Mouse (Mus musculus): ENCODE measurements around the gene Sema4a.
A peak's percentile ranks its signal among the peaks of the same experiment; 100 is the strongest.

Sema4a gene

DNA sequence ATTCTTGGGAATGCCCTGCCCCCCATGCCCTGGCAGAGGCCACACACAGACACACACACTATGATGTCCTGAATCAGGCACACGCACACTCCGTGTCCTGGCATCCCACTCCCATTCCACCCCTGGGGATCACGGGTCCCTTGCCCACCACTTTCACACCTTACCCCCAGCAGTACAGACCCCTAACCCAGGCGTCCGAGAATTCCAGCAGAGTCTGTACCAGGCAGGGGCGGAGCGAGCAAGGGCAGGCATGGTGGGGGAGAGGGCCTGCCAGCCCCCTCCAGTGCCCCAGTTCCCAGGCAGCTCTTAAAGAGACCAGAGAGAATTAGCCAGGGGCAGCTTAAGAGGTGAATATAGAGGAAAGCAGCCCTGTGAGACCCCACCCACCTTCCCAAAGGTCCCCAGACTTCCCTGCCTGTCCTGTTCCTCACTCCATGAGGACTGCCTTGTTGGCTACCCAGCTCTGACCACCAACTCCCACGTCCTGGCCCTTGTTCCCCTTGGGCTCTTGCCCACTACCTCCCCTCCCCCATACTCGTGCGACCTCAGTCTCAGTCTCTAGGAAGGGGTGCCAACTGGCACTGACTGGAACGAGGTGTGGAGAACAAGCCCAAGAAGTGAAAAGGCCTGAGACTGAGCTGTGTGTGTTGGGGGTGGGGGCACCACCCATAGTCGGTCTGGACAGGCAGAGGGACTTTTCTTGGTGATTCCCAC lies at the start of gene Sema4a:
Sema4a (minus strand) TSS at position 200 of the 714 bp plus-strand sequence.
- no peak for DNase-seq (ENCODE audit: inconsistent age in 2 of 2, low spot score in 1 of 2)

DNA sequence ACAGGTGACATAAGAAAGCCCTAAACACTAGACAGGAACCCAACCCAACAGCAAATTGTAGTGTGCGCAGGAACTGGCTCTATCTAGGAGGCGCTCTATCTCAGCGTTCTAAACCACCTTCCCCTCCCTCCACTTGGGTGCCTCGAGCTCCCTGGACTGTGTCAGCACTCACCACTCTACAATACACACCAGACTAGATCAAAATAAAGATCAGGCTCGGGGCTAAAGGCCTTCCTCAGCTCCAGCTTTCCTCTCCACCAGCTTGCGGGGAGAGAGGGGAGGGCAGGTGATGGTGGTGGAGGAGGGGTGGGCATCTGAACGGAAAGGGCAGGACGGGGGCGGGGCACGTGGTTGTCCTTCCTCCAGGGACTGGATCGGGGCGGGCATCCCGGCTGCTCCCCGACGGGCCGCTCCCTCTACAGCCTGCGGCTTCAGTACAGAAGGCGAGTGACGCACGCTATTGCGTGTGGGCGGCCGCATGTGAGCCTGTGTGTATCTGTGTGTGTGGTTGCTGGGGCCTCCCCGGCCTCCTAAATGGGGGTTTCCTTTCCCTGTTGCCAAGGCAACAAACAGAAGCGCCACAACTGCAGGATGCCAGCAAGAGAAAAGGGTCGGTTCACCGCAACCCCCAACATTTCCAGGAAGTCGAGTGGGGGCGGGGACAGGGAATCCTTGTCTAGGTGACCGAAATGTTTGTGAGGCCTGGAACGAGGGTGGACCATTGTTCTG lies 48.9 kb upstream of the Sema4a start, which contains the start of gene Lmna:
Lmna (minus strand) TSS at position 265 of the 729 bp plus-strand sequence.
- peak; percentile 98 to 99 for DNase-seq (ENCODE audit: inconsistent age in 2 of 2, low spot score in 1 of 2)

DNA sequence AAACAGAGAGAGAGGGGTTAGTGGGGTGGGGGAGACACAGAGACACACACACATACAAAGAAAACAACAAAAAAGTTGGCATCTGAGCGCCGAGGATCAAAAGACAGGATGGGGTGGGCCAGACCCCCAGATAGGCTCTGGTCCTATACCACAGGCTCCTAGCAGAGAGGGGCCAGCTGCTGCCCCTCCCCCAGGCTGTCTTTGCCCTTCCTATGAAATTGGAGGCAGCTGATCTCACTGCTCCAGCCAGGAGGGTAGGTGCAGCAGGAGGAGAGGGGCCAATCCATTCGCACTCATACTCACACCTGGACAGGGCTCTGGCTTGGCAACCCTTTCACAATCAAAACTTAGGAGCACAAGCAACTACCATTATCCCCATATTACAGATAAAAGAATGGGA lies 48.3 kb upstream of the Sema4a start:
- no peak for DNase-seq (ENCODE audit: inconsistent age in 2 of 2, low spot score in 1 of 2)

DNA sequence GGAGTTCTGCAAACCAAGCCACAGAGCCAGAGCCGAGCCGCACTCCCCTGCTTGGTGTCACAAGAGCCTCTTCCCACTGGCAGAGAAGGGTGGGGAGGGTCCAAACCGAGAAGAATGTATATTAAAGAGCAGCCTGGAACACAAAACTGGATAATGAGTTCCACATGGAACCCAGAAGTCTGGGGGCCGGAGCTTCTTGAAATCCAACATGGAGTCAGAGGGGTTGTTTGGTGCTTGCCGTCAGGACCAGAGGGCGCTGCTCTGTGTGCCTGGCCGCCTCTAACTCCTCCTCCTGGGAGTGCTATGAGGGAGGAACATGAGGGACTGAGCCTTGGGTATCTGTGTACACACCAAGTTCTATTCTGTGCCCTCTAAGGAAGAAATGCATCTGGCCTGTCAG lies 44.8 kb upstream of the Sema4a start:
- no peak for DNase-seq (ENCODE audit: inconsistent age in 2 of 2, low spot score in 1 of 2)

DNA sequence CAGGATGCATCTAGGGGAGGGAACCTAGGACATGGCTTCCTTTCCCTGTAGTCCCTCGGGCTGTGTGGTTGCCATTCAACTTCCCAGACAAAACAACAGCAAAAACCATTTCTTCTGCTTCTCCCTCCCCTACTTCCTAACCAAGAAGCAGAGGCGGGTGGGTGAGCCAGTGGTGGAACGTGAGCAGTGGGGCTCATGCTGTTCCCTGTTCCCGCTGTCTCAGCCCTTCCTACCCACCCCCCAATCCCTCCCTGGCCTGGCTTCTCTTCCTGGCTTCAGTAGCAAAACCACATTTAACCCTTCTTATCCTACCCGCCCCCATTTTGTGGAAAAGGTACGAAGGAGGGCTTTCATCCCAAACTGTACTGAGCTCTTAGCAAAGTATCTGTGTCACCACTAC lies 44.1 kb upstream of the Sema4a start:
- no peak for DNase-seq (ENCODE audit: inconsistent age in 2 of 2, low spot score in 1 of 2)

DNA sequence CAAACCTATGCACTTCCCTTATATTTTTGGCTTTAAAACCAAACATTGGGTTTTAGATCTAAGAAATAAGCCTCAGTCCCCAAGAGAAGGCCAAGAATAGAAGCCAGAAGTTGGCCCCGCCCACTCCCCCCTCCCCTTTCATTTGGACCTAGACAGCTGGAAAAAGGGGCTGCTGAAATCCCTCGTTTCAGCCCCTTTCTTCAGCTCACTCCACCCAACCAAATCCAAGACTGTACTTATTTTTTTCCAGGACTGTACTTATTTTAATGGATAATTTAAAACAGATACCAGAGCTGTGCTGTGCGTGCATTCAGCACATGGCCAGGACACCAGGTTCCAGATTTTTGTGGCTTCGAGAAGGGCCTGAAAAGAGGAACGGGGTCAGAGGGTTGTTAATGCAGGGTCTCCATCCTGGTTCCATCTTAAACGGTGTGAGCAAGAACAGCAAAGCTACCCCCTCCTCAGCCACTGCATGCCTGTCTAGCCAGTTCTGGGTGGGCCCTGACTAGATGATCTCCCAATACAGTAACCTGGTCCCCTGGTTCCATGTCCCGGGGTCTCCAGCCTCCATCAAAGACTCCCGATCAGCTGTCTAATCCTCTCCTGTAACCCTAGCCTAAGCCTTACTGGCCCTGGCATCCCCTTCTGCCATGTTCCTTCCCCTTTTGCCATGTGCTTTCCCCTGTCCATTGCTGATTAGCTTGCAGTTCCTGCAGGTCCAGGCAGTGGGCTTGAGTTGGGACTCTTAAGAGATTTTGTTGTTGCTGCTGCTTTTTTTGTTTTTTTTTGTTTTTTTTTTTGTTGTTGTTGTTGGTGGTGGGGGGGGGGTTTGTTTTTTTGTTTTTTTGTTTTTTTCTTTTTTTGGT lies 43.1 kb upstream of the Sema4a start:
- DNase-seq (ENCODE audit: inconsistent age in 2 of 2, low spot score in 1 of 2) = peak in 1 of 2 experiments; percentile 54

DNA sequence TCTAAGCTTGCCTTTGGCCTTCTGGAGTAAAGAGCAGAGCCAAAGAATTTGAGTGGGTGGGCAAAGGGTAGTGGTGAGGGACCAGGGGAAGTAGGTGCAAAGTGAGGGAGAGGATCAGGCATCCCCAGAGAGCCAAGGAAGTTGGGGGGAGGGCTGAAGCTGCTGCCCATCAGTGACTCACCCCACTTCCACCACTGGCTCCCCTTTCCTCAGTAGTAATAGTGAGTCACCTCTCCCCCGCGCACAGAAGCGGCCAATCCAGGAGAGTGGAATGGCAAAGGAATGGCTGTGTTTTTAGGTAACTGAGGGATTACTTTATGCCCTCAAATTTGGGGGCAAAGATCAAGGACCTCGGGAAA lies 42.5 kb upstream of the Sema4a start:
- DNase-seq (ENCODE audit: inconsistent age in 2 of 2, low spot score in 1 of 2) = peak in 1 of 2 experiments; percentile 91

DNA sequence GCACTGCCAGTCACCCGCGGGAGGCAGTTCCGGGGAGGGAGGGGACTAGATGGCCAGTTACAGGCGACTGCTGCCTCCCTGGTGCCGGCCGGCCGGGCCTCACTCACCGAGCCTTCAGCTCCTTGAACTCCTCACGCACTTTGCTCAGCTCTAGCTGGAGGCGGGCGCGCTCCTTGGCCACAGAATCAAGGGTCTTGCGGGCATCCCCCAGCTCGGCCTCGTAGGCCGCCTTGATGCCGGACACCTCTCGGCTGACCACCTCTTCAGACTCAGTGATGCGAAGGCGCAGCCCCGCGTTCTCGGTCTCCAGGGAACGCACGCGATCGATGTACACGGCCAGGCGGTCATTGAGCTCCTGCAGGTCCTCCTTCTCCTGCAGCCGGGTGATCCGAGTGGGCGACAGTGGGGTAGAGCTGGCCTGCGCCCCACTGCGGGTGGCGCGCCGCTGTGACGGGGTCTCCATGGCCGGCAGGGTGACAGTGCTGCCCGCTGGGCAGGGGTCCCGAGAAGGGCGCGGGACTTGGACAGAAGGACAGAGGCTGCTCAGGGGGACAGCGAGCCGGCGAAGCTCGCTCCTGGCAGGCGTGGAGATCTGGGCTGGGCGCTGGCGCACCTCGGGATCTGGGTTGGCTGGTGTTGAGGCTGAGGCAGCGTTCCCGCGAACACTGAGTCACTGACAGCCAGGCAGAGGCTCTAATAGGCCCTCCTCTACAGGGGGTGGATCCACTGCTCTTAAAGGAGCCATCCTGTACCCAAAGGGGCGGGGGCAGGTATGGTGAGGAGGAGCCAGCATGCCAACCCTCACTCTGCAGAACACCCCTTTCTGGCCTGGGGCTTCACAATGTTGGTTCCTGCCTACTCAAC lies 41.9 kb upstream of the Sema4a start:
- peak; percentile 96 to 98 for DNase-seq (ENCODE audit: inconsistent age in 2 of 2, low spot score in 1 of 2)

DNA sequence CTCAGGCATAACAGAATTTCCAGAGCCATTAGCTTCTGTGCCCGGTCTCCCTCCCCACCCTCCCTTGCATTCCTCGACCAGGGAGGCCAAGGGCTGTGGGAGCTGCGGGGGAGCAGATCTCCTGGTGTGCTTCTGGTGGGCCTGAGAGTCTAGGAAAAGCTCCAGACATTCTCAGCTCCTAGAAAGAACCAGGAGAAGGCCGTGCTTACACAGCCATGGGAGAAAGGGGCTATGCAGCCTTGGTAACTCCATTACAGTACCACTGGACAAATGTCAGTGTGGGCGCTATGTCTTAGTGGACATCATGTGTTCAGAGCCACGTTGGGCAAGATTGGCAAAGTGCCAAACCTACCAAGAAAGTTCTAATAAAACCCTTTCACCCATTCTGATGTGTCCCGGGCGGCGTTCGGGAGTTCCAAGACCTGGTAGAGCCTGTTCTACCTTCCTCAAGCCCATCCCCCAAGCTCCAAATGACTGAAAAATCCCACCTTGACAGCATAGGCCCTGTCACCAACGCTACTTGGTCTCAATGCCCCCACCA lies 41.1 kb upstream of the Sema4a start:
- peak in 1 of 2 experiments; percentile 83 for DNase-seq (ENCODE audit: inconsistent age in 2 of 2, low spot score in 1 of 2)

DNA sequence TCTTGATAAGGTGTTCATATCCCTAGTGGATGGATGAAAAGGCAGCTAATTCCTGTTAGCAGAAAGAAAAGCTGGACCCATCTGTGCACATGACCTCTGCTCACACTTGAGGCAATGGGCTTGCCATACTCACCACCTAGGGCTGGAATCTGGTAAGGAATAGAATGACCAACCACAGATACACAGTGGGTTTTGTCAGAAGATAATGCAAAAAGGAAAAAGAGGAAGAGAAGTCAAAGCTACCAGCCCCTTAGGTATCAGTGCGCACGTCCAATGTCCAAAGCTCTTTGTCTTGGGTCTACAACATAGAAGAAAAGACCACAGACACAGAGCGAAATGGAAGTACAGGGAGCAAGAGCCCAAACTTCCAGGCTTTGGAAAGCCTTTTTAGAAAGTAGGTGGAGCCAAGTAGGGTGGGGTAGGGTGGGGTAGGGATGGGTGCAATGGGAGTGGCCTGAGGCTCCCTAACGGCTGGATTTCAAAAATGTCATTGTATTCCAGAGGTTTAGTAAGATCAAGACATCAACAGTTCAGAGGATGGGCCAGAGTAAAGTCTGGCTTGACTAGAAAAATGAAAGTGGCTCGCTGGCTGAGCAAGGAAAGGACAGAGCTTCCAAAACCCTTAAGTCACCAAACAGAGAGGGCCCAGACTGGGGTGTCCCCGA lies 40.5 kb upstream of the Sema4a start:
- peak in 1 of 2 experiments; percentile 55 for DNase-seq (ENCODE audit: inconsistent age in 2 of 2, low spot score in 1 of 2)

DNA sequence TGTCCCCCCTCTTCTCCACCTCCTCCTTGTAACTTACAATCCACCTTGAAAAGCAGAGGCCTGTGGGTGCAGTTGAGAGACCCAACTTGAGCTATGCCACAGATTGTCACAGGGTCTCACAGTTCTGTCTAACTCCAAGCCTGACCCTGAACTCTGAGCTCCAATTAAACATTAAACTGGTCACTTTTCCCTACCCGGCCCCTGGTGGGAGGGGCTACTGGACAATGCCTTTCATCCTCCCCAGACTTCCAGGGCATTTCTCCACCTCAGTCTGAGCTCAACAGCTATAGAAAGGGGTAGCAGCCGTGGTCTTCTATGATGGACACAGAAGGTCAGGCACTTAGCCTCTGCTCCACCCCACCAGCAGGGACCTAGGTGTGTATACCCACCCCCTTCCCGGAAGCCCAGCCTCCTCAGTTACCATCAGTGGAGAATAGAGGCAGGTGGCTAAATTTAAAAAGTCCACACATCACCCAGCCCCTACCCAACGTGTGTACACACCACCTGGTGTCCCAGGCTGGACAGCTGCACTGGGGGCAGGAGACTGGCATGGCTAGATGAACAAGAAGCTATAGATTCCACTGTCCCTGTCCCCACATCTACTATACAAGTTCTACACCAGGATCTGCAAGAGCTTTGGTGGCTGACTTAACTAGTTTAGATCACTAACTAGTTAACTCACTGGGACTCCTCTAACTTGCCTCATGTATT lies 39.8 kb upstream of the Sema4a start:
- no peak for DNase-seq (ENCODE audit: inconsistent age in 2 of 2, low spot score in 1 of 2)

DNA sequence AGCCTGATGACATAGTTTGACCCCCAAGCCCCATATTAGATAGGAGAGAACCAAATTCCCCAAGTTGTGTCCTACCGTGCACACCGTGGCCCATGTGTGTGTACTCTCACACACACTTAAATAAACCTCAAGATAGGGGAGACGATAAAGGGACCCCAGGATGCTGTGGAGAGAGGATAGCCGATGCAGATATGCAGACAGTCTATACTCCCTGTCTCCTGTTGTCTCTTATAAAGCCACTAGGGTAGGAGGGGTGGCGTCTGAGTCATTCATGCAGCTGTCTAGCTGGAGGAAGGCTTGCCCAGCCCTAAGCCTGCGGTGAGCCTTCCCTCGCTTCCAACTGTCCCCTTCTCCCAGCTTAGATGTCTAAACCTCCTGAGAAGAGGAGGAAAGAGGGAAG lies 39.1 kb upstream of the Sema4a start:
- DNase-seq (ENCODE audit: inconsistent age in 2 of 2, low spot score in 1 of 2) = no peak

DNA sequence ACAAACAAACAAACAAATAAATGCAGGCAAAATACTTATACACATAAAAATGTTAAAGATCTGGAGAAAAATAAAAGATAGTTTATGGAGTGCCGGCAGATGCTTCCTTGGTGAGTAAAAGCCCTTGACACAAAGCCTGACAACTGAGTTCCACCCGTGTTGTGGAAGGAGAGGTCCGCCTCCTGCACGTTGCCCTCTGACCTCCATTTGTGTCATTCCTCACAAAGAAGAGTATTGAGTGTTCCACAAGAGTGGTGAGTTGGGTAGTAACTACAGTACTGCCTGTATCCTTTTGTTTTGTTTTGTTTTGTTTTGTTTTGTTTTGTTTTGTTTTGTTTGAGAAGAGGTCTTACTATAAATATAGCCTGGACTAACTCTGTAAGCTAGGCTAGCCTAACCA lies 38.6 kb upstream of the Sema4a start:
- no peak for DNase-seq (ENCODE audit: inconsistent age in 2 of 2, low spot score in 1 of 2)

DNA sequence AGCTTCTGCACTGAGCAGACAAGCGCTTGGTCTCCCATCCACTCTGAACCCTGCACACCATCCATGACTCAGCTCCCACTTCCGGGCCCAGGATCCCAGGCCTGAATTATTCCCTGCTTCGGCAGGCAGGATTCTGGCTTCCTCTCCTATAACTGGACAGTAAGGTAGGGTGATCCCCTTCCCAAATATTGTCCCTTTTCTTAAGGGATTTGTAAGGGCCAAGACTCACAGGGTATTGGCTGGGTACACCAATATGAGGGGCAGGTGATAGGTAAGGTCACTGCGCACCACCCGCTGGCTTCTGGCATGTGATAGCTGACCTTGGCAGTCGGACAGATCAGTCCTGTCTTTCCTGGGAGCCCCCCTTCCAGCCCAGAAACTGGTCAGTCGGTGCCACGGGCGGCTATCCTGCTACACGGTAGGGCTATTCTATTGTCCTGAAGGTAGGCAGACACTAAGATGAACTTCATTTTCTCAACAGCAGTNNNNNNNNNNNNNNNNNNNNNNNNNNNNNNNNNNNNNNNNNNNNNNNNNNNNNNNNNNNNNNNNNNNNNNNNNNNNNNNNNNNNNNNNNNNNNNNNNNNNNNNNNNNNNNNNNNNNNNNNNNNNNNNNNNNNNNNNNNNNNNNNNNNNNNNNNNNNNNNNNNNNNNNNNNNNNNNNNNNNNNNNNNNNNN lies 34.9 kb upstream of the Sema4a start:
- peak; percentile 68 to 84 for DNase-seq (ENCODE audit: inconsistent age in 2 of 2, low spot score in 1 of 2)

DNA sequence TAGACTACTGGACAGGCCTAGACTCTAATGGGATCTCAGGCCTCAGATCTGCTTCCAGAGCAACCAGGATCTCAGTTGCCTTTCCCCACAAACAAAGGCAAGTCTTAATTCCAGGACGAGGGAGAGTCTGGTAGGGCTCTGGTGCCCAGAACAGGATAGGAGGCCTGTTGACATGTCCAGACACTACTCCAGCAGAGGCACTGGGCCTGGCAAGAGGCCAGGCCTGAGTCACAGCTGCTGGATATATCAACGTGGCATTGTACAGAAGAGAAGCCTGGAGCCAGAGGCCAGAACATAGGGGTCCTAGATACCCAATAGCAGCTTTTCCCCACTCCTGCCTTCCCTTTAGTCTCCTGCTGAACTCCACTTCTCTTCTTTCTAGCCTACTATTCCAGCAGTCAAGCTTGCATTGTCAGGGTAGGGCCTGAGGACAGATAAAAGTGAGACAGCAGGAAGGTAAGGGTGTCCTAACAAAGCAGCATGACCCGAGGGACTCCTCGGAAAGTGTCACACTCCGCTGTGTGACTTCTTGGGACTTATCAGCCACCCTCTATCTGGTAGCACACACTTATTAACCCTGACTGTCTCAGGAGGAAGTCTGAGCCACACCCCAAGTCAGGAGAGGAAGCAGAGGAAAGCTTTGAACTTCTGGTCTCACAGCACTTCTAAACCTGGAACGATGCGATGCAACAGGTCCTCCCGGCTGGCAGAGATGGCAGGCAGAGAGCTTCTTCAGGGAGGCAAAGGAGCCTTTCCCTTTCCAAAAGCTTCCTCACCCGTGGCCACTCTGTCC lies 34.0 kb upstream of the Sema4a start:
- peak; percentile 91 to 95 for DNase-seq (ENCODE audit: inconsistent age in 2 of 2, low spot score in 1 of 2)

DNA sequence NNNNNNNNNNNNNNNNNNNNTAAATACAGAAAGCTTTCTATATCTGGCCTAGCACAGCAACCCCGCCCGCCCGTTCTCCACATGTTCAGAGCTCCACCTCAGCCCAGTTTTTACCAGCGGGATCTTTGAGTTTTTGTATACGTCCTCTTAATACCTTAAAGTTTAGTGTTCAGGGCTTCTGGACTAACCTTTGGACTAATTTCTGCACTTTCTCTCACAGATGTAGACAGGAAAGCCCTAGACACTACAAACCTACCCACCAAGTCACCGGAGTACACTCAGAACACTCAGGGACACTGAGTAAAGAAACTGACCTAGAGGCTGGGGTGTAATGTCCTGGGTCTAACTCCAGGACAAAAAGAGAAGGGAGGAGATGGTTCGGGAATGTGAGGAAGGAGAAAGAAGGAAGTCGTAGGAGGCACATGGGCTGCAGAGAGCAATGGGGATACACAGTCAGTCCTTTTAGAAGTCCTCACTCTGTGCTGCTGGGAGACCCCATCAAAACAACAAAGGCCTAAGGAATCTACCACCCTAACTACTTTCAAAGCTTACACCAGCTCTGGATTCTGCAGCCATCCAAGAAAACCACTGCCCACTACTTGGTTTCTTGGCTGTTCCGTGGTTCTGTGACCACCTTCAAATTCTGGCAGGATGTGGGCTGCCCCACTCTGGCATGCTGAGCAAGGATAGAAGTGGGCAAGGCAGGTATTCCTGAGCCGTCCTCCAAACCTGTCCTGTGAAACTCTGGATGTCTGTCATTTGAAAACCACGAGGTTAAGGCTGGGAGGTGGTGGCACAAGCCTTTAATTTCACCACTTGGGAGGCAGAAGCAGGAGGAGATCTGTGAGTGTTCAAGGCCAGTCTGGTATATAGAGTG lies 33.0 kb upstream of the Sema4a start:
- peak in 1 of 2 experiments; percentile 67 for DNase-seq (ENCODE audit: inconsistent age in 2 of 2, low spot score in 1 of 2)

DNA sequence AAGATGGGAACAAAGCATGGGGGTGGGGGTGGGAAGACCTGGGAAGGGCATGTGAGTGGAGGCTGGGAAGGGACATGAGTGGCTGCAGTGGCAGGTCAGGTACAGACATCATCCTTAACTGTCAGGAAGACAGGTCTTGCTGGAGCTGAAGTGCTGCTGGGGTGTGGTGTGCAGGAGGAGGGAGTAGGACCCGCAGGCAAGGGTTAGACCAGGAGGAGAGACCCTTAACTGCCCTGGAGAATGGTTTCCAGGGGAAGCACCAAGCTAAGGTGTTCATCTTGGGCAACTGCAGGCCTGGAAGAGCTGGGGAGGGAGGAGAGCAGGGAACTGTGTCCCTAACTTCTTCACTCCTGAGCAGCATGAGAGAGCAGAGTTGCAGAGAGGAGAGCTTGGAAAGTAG lies 26.4 kb upstream of the Sema4a start:
- DNase-seq (ENCODE audit: inconsistent age in 2 of 2, low spot score in 1 of 2) = no peak
